Mouse (Mus musculus): Measurements from ENCODE around the gene Ampd2. TPM values are rescaled to one million over a fixed set of nuclear protein-coding genes. Genes with fewer than 3 reads are reported as not detected.
A peak's percentile ranks its signal among the peaks of the same experiment; 100 is the strongest.

Ampd2 gene
- 188 and 230 TPM in 2 replicates for polyA plus RNA-seq (2012; rRNA removed)

GRCm38 (mm10) chr3:108086470-108086979 lies at the start of gene Ampd2:
Ampd2 (minus strand) TSS chr3:108086651.
- DNase-seq (ENCODE audit: extremely low spot score in 1 of 2, low spot score in 1 of 2): peak in 1 of 2 experiments; percentile 31

GRCm38 (mm10) chr3:108134701-108135100 lies 48.2 kb upstream of the Ampd2 start:
- DNase-seq (ENCODE audit: extremely low spot score in 1 of 2, low spot score in 1 of 2): peak; percentile 69 to 82

- no peak for DNase-seq (ENCODE audit: extremely low spot score in 1 of 2, low spot score in 1 of 2)
Observed at GRCm38 (mm10) chr3:108132484-108132883, 46.0 kb upstream of the Ampd2 start.

GRCm38 (mm10) chr3:108131821-108132220 lies 45.4 kb upstream of the Ampd2 start:
- no peak for DNase-seq (ENCODE audit: extremely low spot score in 1 of 2, low spot score in 1 of 2)

- DNase-seq (ENCODE audit: extremely low spot score in 1 of 2, low spot score in 1 of 2): no peak
Observed at GRCm38 (mm10) chr3:108131216-108131615, 44.8 kb upstream of the Ampd2 start.

GRCm38 (mm10) chr3:108129804-108130203 lies 43.4 kb upstream of the Ampd2 start:
- DNase-seq (ENCODE audit: extremely low spot score in 1 of 2, low spot score in 1 of 2): no peak

- no peak for DNase-seq (ENCODE audit: extremely low spot score in 1 of 2, low spot score in 1 of 2)
Observed at GRCm38 (mm10) chr3:108129367-108129766, 42.9 kb upstream of the Ampd2 start.

- DNase-seq (ENCODE audit: extremely low spot score in 1 of 2, low spot score in 1 of 2): no peak
Observed at GRCm38 (mm10) chr3:108128520-108128919, 42.1 kb upstream of the Ampd2 start.

- no peak for DNase-seq (ENCODE audit: extremely low spot score in 1 of 2, low spot score in 1 of 2)
Observed at GRCm38 (mm10) chr3:108126327-108126726, 39.9 kb upstream of the Ampd2 start.

GRCm38 (mm10) chr3:108124131-108124530 lies 37.7 kb upstream of the Ampd2 start:
- no peak for DNase-seq (ENCODE audit: extremely low spot score in 1 of 2, low spot score in 1 of 2)

- DNase-seq (ENCODE audit: extremely low spot score in 1 of 2, low spot score in 1 of 2): no peak
Observed at GRCm38 (mm10) chr3:108123242-108123641, 36.8 kb upstream of the Ampd2 start.

- DNase-seq (ENCODE audit: extremely low spot score in 1 of 2, low spot score in 1 of 2): no peak
Observed at GRCm38 (mm10) chr3:108121101-108121500, 34.6 kb upstream of the Ampd2 start.

GRCm38 (mm10) chr3:108117465-108117864 lies 31.0 kb upstream of the Ampd2 start:
- no peak for DNase-seq (ENCODE audit: extremely low spot score in 1 of 2, low spot score in 1 of 2)

- no peak for DNase-seq (ENCODE audit: extremely low spot score in 1 of 2, low spot score in 1 of 2)
Observed at GRCm38 (mm10) chr3:108113591-108114289, 27.3 kb upstream of the Ampd2 start.

- DNase-seq (ENCODE audit: extremely low spot score in 1 of 2, low spot score in 1 of 2): no peak
Observed at GRCm38 (mm10) chr3:108112666-108113065, 26.2 kb upstream of the Ampd2 start.

GRCm38 (mm10) chr3:108112246-108112645 lies 25.8 kb upstream of the Ampd2 start:
- DNase-seq (ENCODE audit: extremely low spot score in 1 of 2, low spot score in 1 of 2): no peak

GRCm38 (mm10) chr3:108111320-108111719 lies 24.9 kb upstream of the Ampd2 start:
- DNase-seq (ENCODE audit: extremely low spot score in 1 of 2, low spot score in 1 of 2): no peak

- no peak for DNase-seq (ENCODE audit: extremely low spot score in 1 of 2, low spot score in 1 of 2)
Observed at GRCm38 (mm10) chr3:108105281-108105680, 18.8 kb upstream of the Ampd2 start.

GRCm38 (mm10) chr3:108102075-108102474 lies 15.6 kb upstream of the Ampd2 start:
- DNase-seq (ENCODE audit: extremely low spot score in 1 of 2, low spot score in 1 of 2): no peak

GRCm38 (mm10) chr3:108101594-108101993 lies 15.1 kb upstream of the Ampd2 start:
- no peak for DNase-seq (ENCODE audit: extremely low spot score in 1 of 2, low spot score in 1 of 2)

GRCm38 (mm10) chr3:108098316-108098715 lies 11.9 kb upstream of the Ampd2 start:
- no peak for DNase-seq (ENCODE audit: extremely low spot score in 1 of 2, low spot score in 1 of 2)

- no peak for DNase-seq (ENCODE audit: extremely low spot score in 1 of 2, low spot score in 1 of 2)
Observed at GRCm38 (mm10) chr3:108097656-108098055, 11.2 kb upstream of the Ampd2 start.

Data from frontal cortex, adult 2 months (tissue).